Mouse (Mus musculus) megakaryocyte, embryonic 14.5 days (primary cell): ENCODE data around the gene Tln1.

Experiments used
- FLI1 ChIP-seq: IDR thresholded peaks from 2 replicates; pipeline ENCODE4 v1.6.1; 2012; ENCODE audit warnings: low read length, inconsistent platforms, mixed read lengths
- GATA1 ChIP-seq: IDR thresholded peaks from 3 replicates; pipeline ENCODE4 v1.6.1; 2012; ENCODE audit warnings: mixed read lengths, low read length, inconsistent platforms, borderline replicate concordance

GRCm38 (mm10) chr4:43489611-43490010, 72.9 kb downstream of the Tln1 start:
- no peak for TF ChIP-seq GATA1
- TF ChIP-seq FLI1 = no peak
